Comparison of ENCODE assay signal across 27 mouse cellular contexts in the genomic region with DNA sequence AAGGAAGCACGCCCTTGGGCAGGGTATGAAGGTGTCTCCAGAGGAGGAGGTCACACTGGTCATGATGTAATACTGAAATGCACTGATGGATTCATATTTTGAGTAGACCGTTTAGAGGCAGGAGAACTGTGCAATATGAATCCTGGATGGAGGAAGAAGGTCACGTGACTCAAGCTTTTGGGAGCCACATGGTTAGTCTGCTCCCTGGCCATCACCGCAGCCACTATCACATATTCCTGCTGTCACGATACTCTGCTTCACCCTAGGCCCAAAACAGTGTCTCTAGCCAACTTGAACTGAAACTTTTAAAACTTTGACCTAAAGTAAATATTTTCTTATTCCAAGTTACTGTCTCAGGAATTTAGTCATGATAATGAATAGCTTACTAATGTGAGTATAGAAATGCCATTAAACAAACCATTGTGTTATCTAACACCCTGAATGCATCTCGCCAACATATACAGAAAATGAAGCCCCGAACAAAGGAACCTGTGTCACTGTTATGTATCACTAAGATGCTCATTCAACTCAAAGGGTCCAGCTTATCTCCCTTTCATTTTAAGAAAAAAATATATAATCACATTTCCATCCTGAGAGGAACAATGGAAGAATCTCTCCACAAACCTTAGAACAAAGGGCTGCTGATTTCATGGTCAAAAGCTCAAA.
A peak's percentile ranks its signal among the peaks of the same experiment; 100 is the strongest.
DNase-seq lines count a peak whose midpoint lies in the region; ATAC-seq and TF ChIP-seq lines count a peak whose summit lies in the region.
"Had no signal": no experiment of that assay in that cellular context is flagged by ENCODE, and none has a peak within 500 bp of the region (broad histone marks: within the 10 kb centered on the region; RNA-seq: fewer than 3 reads in every experiment).

No protein-coding gene starts in this region.

- no peaks in the 10 kb centered on the region for H3K9me3 ChIP-seq in intestine, embryonic 14.5 days (ENCODE audit: control insufficient read depth, low read length)
- H3K9me3 ChIP-seq in intestine, postnatal 0 days (ENCODE audit: control insufficient read depth), result no peaks in the 10 kb centered on the region
- H3K9me3 ChIP-seq in kidney, postnatal 0 days (replicated peaks; ENCODE audit: low read length), result no peaks in the 10 kb centered on the region
- no peaks in the 10 kb centered on the region for H3K9me3 ChIP-seq in stomach, embryonic 16.5 days (replicated peaks; ENCODE audit: control insufficient read depth, low read length)
- H3K9me3 ChIP-seq: embryonic facial prominence, embryonic 10.5 days; embryonic facial prominence, embryonic 15.5 days; forebrain, embryonic 13.5 days; G1E; hindbrain, embryonic 10.5 days; hindbrain, embryonic 15.5 days; limb, embryonic 10.5 days; limb, embryonic 15.5 days; liver, embryonic 13.5 days; neural tube, embryonic 12.5 days had no signal

- H3K4me3 ChIP-seq in intestine, embryonic 14.5 days (ENCODE audit: low read depth, low read length), result no peak overlapping the region
- no peak overlapping the region for H3K4me3 ChIP-seq in intestine, postnatal 0 days (ENCODE audit: low read depth, low read length)
- H3K4me3 ChIP-seq in kidney, postnatal 0 days (replicated peaks; ENCODE audit: low read depth, low read length), result no peak overlapping the region
- no peak overlapping the region for H3K4me3 ChIP-seq in kidney, adult 2 months (ENCODE audit: insufficient read depth, low read depth, low read length)
- H3K4me3 ChIP-seq in stomach, embryonic 16.5 days (replicated peaks; ENCODE audit: low read length), result no peak overlapping the region
- H3K4me3 ChIP-seq: embryonic facial prominence, embryonic 10.5 days; embryonic facial prominence, embryonic 15.5 days; forebrain, embryonic 13.5 days; hindbrain, embryonic 10.5 days; hindbrain, embryonic 15.5 days; limb, embryonic 10.5 days; limb, embryonic 15.5 days; liver, embryonic 13.5 days; myocyte; neural tube, embryonic 12.5 days had no signal

- no peak for TF ChIP-seq CTCF in intestine, postnatal 0 days (IDR thresholded peaks at IDR 0.05; ENCODE audit: low read depth)
- no peak for TF ChIP-seq CTCF in kidney, postnatal 0 days (IDR thresholded peaks at IDR 0.05; ENCODE audit: low read depth)
- no peak for TF ChIP-seq CTCF in kidney, adult 2 months (conservative IDR thresholded peaks at IDR 0.05; ENCODE audit: insufficient read depth, insufficient read length, low read depth, low read length)

- WGBS in intestine, embryonic 14.5 days, result 74% methylated on average over 7 of the region's 7 CpGs
- WGBS in intestine, postnatal 0 days, result 81% methylated on average over 7 of the region's 7 CpGs
- WGBS in kidney, postnatal 0 days, result 53% methylated on average over 7 of the region's 7 CpGs
- 76% methylated on average over 7 of the region's 7 CpGs for WGBS in kidney, adult 2 months
- 66% methylated on average over 7 of the region's 7 CpGs for WGBS in stomach, embryonic 16.5 days

- H3K4me1 ChIP-seq in intestine, embryonic 14.5 days (replicated peaks; ENCODE audit: control insufficient read depth, insufficient read depth, low read length), result peaks cover 15% of the 10 kb centered on the region
- H3K4me1 ChIP-seq in intestine, postnatal 0 days (replicated peaks; ENCODE audit: control insufficient read depth, insufficient read depth, low read length), result no peaks in the 10 kb centered on the region
- H3K4me1 ChIP-seq in kidney, postnatal 0 days (replicated peaks; ENCODE audit: insufficient read depth, low read length), result 0 out of 2 replicates have a peak, but pooled peaks cover 10% of the 10 kb centered on the region
- H3K4me1 ChIP-seq in kidney, adult 2 months (ENCODE audit: control insufficient read depth, insufficient read depth, low read length), result no peaks in the 10 kb centered on the region
- H3K4me1 ChIP-seq in stomach, embryonic 16.5 days (ENCODE audit: control insufficient read depth, insufficient read depth, low read length), result peaks cover 8% of the 10 kb centered on the region; the same call in 1 of the 2 replicates
- H3K4me1 ChIP-seq: liver, embryonic 13.5 days had no signal

- H3K4me2 ChIP-seq in intestine, embryonic 14.5 days (ENCODE audit: low read length), result no peak overlapping the region
- H3K4me2 ChIP-seq in intestine, postnatal 0 days (replicated peaks; ENCODE audit: low read depth), result no peak overlapping the region
- H3K4me2 ChIP-seq in kidney, postnatal 0 days (ENCODE audit: low read length), result no peak overlapping the region
- H3K4me2 ChIP-seq in stomach, embryonic 16.5 days (ENCODE audit: low read depth, low read length), result no peak overlapping the region
- H3K4me2 ChIP-seq: embryonic facial prominence, embryonic 15.5 days; forebrain, embryonic 13.5 days; limb, embryonic 15.5 days; liver, embryonic 13.5 days; midbrain, embryonic 11.5 days; neural tube, embryonic 12.5 days had no signal

- H3K27me3 ChIP-seq in intestine, embryonic 14.5 days (replicated peaks; ENCODE audit: control insufficient read depth, insufficient read depth, low read length), result no peaks in the 10 kb centered on the region
- no peaks in the 10 kb centered on the region for H3K27me3 ChIP-seq in intestine, postnatal 0 days (replicated peaks; ENCODE audit: control insufficient read depth, insufficient read depth, low read length)
- no peaks in the 10 kb centered on the region for H3K27me3 ChIP-seq in kidney, postnatal 0 days (ENCODE audit: insufficient read depth, low read length)
- no peaks in the 10 kb centered on the region for H3K27me3 ChIP-seq in kidney, adult 2 months (replicated peaks; ENCODE audit: control insufficient read depth, insufficient read depth, low read length)
- H3K27me3 ChIP-seq in stomach, embryonic 16.5 days (ENCODE audit: control insufficient read depth, insufficient read depth, low read length), result no peaks in the 10 kb centered on the region
- H3K27me3 ChIP-seq: embryonic facial prominence, embryonic 15.5 days; forebrain, embryonic 13.5 days; hindbrain, embryonic 15.5 days; limb, embryonic 15.5 days; liver, embryonic 13.5 days; neural tube, embryonic 12.5 days had no signal

- ATAC-seq in intestine, embryonic 14.5 days (replicated peaks; ENCODE audit: low FRiP score, low TSS enrichment, low read depth), result no peak
- ATAC-seq in intestine, postnatal 0 days, result no peak
- ATAC-seq in kidney, postnatal 0 days (replicated peaks; ENCODE audit: low FRiP score, low read depth), result no peak
- no peak for ATAC-seq in stomach, embryonic 16.5 days (ENCODE audit: insufficient read depth, low FRiP score)
- ATAC-seq: forebrain, embryonic 13.5 days; inflammation-experienced regulatory T-cells, adult 6 months had no signal

- intact Hi-C loops in heart, postnatal 36 days (cut with DNase I), result no loop called here

- DNase-seq in heart, adult 11 months, result peak; percentile 53
- DNase-seq in heart, postnatal 36 days, result no peak
- DNase-seq in intestine, embryonic 14.5 days (ENCODE audit: low spot score), result no peak
- peak; percentile 41 for DNase-seq in kidney, postnatal 0 days (ENCODE audit: low spot score)
- no peak for DNase-seq in kidney, adult 2 months
- DNase-seq: adrenal gland, adult 8-10 months; cerebellum, adult 2 months; gastrocnemius, postnatal 14 days; layer of hippocampus, adult 9-11 months; liver, embryonic 13.5 days; right cerebral cortex, adult 18-20 months; spleen, adult 18-20 months; thymus, postnatal 4 days had no signal

- H3K27ac ChIP-seq in intestine, embryonic 14.5 days (ENCODE audit: low read depth), result peak overlapping the region; percentile 72; the same call in 1 of the 2 replicates
- H3K27ac ChIP-seq in intestine, postnatal 0 days (ENCODE audit: low read depth, low read length), result no peak overlapping the region
- H3K27ac ChIP-seq in kidney, postnatal 0 days, result no peak overlapping the region
- H3K27ac ChIP-seq in kidney, adult 2 months (ENCODE audit: insufficient read depth, low read depth, low read length), result no peak overlapping the region
- H3K27ac ChIP-seq in stomach, embryonic 16.5 days (ENCODE audit: low read length), result peak overlapping the region; percentile 57
- H3K27ac ChIP-seq: forebrain, embryonic 13.5 days; hindbrain, embryonic 10.5 days; limb, embryonic 10.5 days; limb, embryonic 15.5 days; liver, embryonic 13.5 days; neural tube, embryonic 12.5 days had no signal

- no peaks in the 10 kb centered on the region for H3K36me3 ChIP-seq in intestine, embryonic 14.5 days (ENCODE audit: control insufficient read depth, insufficient read depth, low read length)
- no peaks in the 10 kb centered on the region for H3K36me3 ChIP-seq in intestine, postnatal 0 days (ENCODE audit: control insufficient read depth, insufficient read depth)
- no peaks in the 10 kb centered on the region for H3K36me3 ChIP-seq in kidney, postnatal 0 days (ENCODE audit: insufficient read depth, low read length)
- no peaks in the 10 kb centered on the region for H3K36me3 ChIP-seq in kidney, adult 2 months (ENCODE audit: control insufficient read depth, insufficient read depth, low read length)
- no peaks in the 10 kb centered on the region for H3K36me3 ChIP-seq in stomach, embryonic 16.5 days (ENCODE audit: control insufficient read depth, insufficient read depth, low read length)
- H3K36me3 ChIP-seq: embryonic facial prominence, embryonic 10.5 days; embryonic facial prominence, embryonic 15.5 days; G1E; hindbrain, embryonic 10.5 days; hindbrain, embryonic 15.5 days; limb, embryonic 10.5 days; limb, embryonic 15.5 days; liver, embryonic 13.5 days; neural tube, embryonic 12.5 days had no signal

- TF ChIP-seq POLR2A in kidney, adult 2 months (IDR thresholded peaks at IDR 0.05; ENCODE audit: low read depth, low read length), result no peak

- H3K9ac ChIP-seq in intestine, embryonic 14.5 days (ENCODE audit: low read length), result no peak overlapping the region
- H3K9ac ChIP-seq in intestine, postnatal 0 days (ENCODE audit: low read depth, low read length), result no peak overlapping the region
- no peak overlapping the region for H3K9ac ChIP-seq in kidney, postnatal 0 days (ENCODE audit: low read depth, low read length)
- no peak overlapping the region for H3K9ac ChIP-seq in stomach, embryonic 16.5 days (ENCODE audit: low read length)
- H3K9ac ChIP-seq: embryonic facial prominence, embryonic 15.5 days; forebrain, embryonic 13.5 days; hindbrain, embryonic 15.5 days; limb, embryonic 15.5 days; liver, embryonic 13.5 days; neural tube, embryonic 12.5 days had no signal

Comparison
In these comparisons a context has a peak if more than half of its experiments do, and no peak if none do; other contexts are left out.
1. DNase-seq: peak in heart, adult 11 months (single experiment) and kidney, postnatal 0 days (single experiment); none in heart, postnatal 36 days (0 of 2), intestine, embryonic 14.5 days (single experiment) and kidney, adult 2 months (single experiment).
2. H3K27ac ChIP-seq: peak in intestine, embryonic 14.5 days (single experiment) and stomach, embryonic 16.5 days (single experiment); none in intestine, postnatal 0 days (single experiment), kidney, postnatal 0 days (single experiment) and kidney, adult 2 months (single experiment).